Mouse (Mus musculus): ENCODE data around the gene Pfkm. TPM values are rescaled to one million over a fixed set of nuclear protein-coding genes. Genes with fewer than 3 reads are reported as not detected.

Pfkm gene
- polyA plus RNA-seq, 1 experiment from 2014 or later: 12.8 TPM

GRCm38 (mm10) chr15:98114852-98115778 lies 22.7 kb downstream of the Pfkm start:
- H3K4me2 ChIP-seq (replicated peaks; ENCODE audit: low read depth, low read length): no peak overlapping the region
- DNase-seq (ENCODE audit: low spot score) (no peak), ATAC-seq (no peak)
- TF ChIP-seq EP300 (IDR thresholded peaks at IDR 0.05) (no peak), CTCF (IDR thresholded peaks at IDR 0.05) (no peak)
- 84% methylated on average over 10 of the region's 10 CpGs for WGBS
- H3K4me3 ChIP-seq (ENCODE audit: low read depth, low read length): no peak overlapping the region
- no peaks in the 10 kb centered on the region for H3K4me1 ChIP-seq (ENCODE audit: insufficient read depth, low read depth, low read length)
- no peak overlapping the region for H3K27ac ChIP-seq (ENCODE audit: low read length)
- H3K9me3 ChIP-seq (ENCODE audit: low read length): no peaks in the 10 kb centered on the region
- H3K27me3 ChIP-seq (replicated peaks; ENCODE audit: insufficient read depth, low read length): no peaks in the 10 kb centered on the region
- no peak overlapping the region for H3K9ac ChIP-seq (replicated peaks; ENCODE audit: low read depth)
- H3K36me3 ChIP-seq (ENCODE audit: insufficient read depth, low read length): peaks cover 4% of the 10 kb centered on the region; the same call in 1 of the 2 replicates

GRCm38 (mm10) chr15:98115779-98116163 lies 23.4 kb downstream of the Pfkm start:
- H3K4me3 ChIP-seq (ENCODE audit: low read depth, low read length): no peak overlapping the region
- no peaks in the 10 kb centered on the region for H3K27me3 ChIP-seq (replicated peaks; ENCODE audit: insufficient read depth, low read length)
- 84% methylated on average over 9 of the region's 9 CpGs for WGBS
- H3K9ac ChIP-seq (replicated peaks; ENCODE audit: low read depth): no peak overlapping the region
- peaks cover 4% of the 10 kb centered on the region; the same call in 1 of the 2 replicates for H3K36me3 ChIP-seq (ENCODE audit: insufficient read depth, low read length)
- DNase-seq (ENCODE audit: low spot score): no peak
- ATAC-seq: no peak
- H3K4me1 ChIP-seq (ENCODE audit: insufficient read depth, low read depth, low read length): no peaks in the 10 kb centered on the region
- H3K4me2 ChIP-seq (replicated peaks; ENCODE audit: low read depth, low read length): no peak overlapping the region
- H3K27ac ChIP-seq (ENCODE audit: low read length): no peak overlapping the region
- TF ChIP-seq EP300 (IDR thresholded peaks at IDR 0.05) (no peak), CTCF (IDR thresholded peaks at IDR 0.05) (no peak)
- no peaks in the 10 kb centered on the region for H3K9me3 ChIP-seq (ENCODE audit: low read length)

- 82% methylated on average over 5 of the region's 5 CpGs for WGBS
- TF ChIP-seq CTCF (IDR thresholded peaks at IDR 0.05) (no peak), EP300 (IDR thresholded peaks at IDR 0.05) (no peak)
- H3K27me3 ChIP-seq (replicated peaks; ENCODE audit: insufficient read depth, low read length): no peaks in the 10 kb centered on the region
- H3K4me2 ChIP-seq (replicated peaks; ENCODE audit: low read depth, low read length): no peak overlapping the region
- no peak for ATAC-seq
- H3K27ac ChIP-seq (ENCODE audit: low read length): no peak overlapping the region
- no peak for DNase-seq (ENCODE audit: low spot score)
- H3K9ac ChIP-seq (replicated peaks; ENCODE audit: low read depth): no peak overlapping the region
- no peaks in the 10 kb centered on the region for H3K9me3 ChIP-seq (ENCODE audit: low read length)
- no peaks in the 10 kb centered on the region for H3K4me1 ChIP-seq (ENCODE audit: insufficient read depth, low read depth, low read length)
- peaks cover 5% of the 10 kb centered on the region; the same call in 1 of the 2 replicates for H3K36me3 ChIP-seq (ENCODE audit: insufficient read depth, low read length)
- no peak overlapping the region for H3K4me3 ChIP-seq (ENCODE audit: low read depth, low read length)
Observed at GRCm38 (mm10) chr15:98116287-98116686, 23.9 kb downstream of the Pfkm start.

GRCm38 (mm10) chr15:98119363-98119762 lies 27.0 kb downstream of the Pfkm start:
- H3K9ac ChIP-seq (replicated peaks; ENCODE audit: low read depth): no peak overlapping the region
- no peaks in the 10 kb centered on the region for H3K27me3 ChIP-seq (replicated peaks; ENCODE audit: insufficient read depth, low read length)
- H3K4me2 ChIP-seq (replicated peaks; ENCODE audit: low read depth, low read length): no peak overlapping the region
- H3K4me1 ChIP-seq (ENCODE audit: insufficient read depth, low read depth, low read length): no peaks in the 10 kb centered on the region
- H3K4me3 ChIP-seq (ENCODE audit: low read depth, low read length): no peak overlapping the region
- TF ChIP-seq CTCF (IDR thresholded peaks at IDR 0.05): no peak
- TF ChIP-seq EP300 (IDR thresholded peaks at IDR 0.05): no peak
- DNase-seq (ENCODE audit: low spot score) (no peak), ATAC-seq (no peak)
- 87% methylated on average over 12 of the region's 12 CpGs for WGBS
- no peak overlapping the region for H3K27ac ChIP-seq (ENCODE audit: low read length)
- H3K9me3 ChIP-seq (ENCODE audit: low read length): no peaks in the 10 kb centered on the region
- H3K36me3 ChIP-seq (ENCODE audit: insufficient read depth, low read length): peaks cover 24% of the 10 kb centered on the region

- Histone ChIP-seq H3K4me3 (ENCODE audit: low read depth, low read length) (no peak overlapping the region), H3K9ac (replicated peaks; ENCODE audit: low read depth) (no peak overlapping the region), H3K27me3 (replicated peaks; ENCODE audit: insufficient read depth, low read length) (no peaks in the 10 kb centered on the region), H3K4me2 (replicated peaks; ENCODE audit: low read depth, low read length) (no peak overlapping the region), H3K36me3 (ENCODE audit: insufficient read depth, low read length) (peaks cover 24% of the 10 kb centered on the region), H3K9me3 (ENCODE audit: low read length) (no peaks in the 10 kb centered on the region), H3K4me1 (ENCODE audit: insufficient read depth, low read depth, low read length) (no peaks in the 10 kb centered on the region), H3K27ac (ENCODE audit: low read length) (no peak overlapping the region)
- TF ChIP-seq CTCF (IDR thresholded peaks at IDR 0.05): no peak
- no peak for TF ChIP-seq EP300 (IDR thresholded peaks at IDR 0.05)
- 90% methylated on average over 20 of the region's 20 CpGs for WGBS
- ATAC-seq: no peak
- DNase-seq (ENCODE audit: low spot score): no peak
Observed at GRCm38 (mm10) chr15:98120831-98121230, 28.4 kb downstream of the Pfkm start.

GRCm38 (mm10) chr15:98131001-98131400 lies 38.6 kb downstream of the Pfkm start:
- H3K36me3 ChIP-seq (ENCODE audit: insufficient read depth, low read length): peaks cover 11% of the 10 kb centered on the region; the same call in 1 of the 2 replicates
- no peak overlapping the region for H3K4me2 ChIP-seq (replicated peaks; ENCODE audit: low read depth, low read length)
- H3K4me1 ChIP-seq (ENCODE audit: insufficient read depth, low read depth, low read length): no peaks in the 10 kb centered on the region
- H3K9ac ChIP-seq (replicated peaks; ENCODE audit: low read depth): no peak overlapping the region
- H3K4me3 ChIP-seq (ENCODE audit: low read depth, low read length): no peak overlapping the region
- H3K27ac ChIP-seq (ENCODE audit: low read length): no peak overlapping the region
- DNase-seq (ENCODE audit: low spot score) (no peak), ATAC-seq (no peak)
- TF ChIP-seq EP300 (IDR thresholded peaks at IDR 0.05) (no peak), CTCF (IDR thresholded peaks at IDR 0.05) (no peak)
- no peaks in the 10 kb centered on the region for H3K27me3 ChIP-seq (replicated peaks; ENCODE audit: insufficient read depth, low read length)
- 90% methylated on average over 4 of the region's 4 CpGs for WGBS
- H3K9me3 ChIP-seq (ENCODE audit: low read length): no peaks in the 10 kb centered on the region
